Mouse (Mus musculus) cerebellum, adult 2 months (tissue): ENCODE data around the gene Sox9. TPM values are rescaled to one million over a fixed set of nuclear protein-coding genes. Genes with fewer than 3 reads are reported as not detected.

Experiments
- DNase-seq, 2 experiments: peaks; one replicate each; pipeline ENCODE4 v3.0.0; 2021
- H3K27ac ChIP-seq: fragments of 200-500 bp; 2 replicates; pipeline ENCODE4 v1.5.1; 2012; ENCODE audit warnings: low read length, control low read depth, inconsistent platforms; ENCODE audit not compliant: insufficient read depth
- H3K27me3 ChIP-seq: fragments of 200-500 bp; 2 replicates; pipeline ENCODE4 v1.6.1; 2012; ENCODE audit warnings: inconsistent platforms, mild to moderate bottlenecking, low read length, moderate library complexity; ENCODE audit not compliant: control insufficient read depth, insufficient read depth
- H3K4me1 ChIP-seq: fragments of 200-500 bp; 2 replicates; pipeline ENCODE4 v1.6.1; 2011; ENCODE audit warnings: low read length; ENCODE audit not compliant: control insufficient read depth, insufficient read depth
- H3K4me3 ChIP-seq: fragments of 200-500 bp; replicated peaks from 2 replicates; pipeline ENCODE3; 2011; ENCODE audit warnings: mild to moderate bottlenecking, low read depth, low read length, control low read depth; ENCODE audit not compliant: insufficient read depth
- CTCF ChIP-seq: fragments of 200-500 bp; IDR thresholded peaks from 2 replicates; pipeline ENCODE4 v1.5.1; 2011; ENCODE audit warnings: low read depth, mild to moderate bottlenecking, control low read depth, low read length, moderate library complexity, borderline replicate concordance; ENCODE audit not compliant: insufficient read depth
- POLR2A ChIP-seq: fragments of 200-500 bp; IDR thresholded peaks from 2 replicates; pipeline ENCODE4 v1.6.1; 2011; ENCODE audit warnings: low read length, control low read depth, borderline replicate concordance; ENCODE audit not compliant: insufficient read depth
- WGBS: fragments of 180-500 bp; shearing (Covaris S2); methylation state at CpG from one replicate; pipeline ENCODE4 v1.1.7; 2018; 5-methylcytosine and 5-hydroxymethylcytosine counted together
- polyA plus RNA-seq: library from polyadenylated mRNA; depleted of rRNA; stranded (reverse); fragments of >200 nt; gene quantifications from 2 replicates; pipeline ENCODE4 v1.2.3, GENCODE M21; 2012; rRNA removed

Sox9 gene
- polyA plus RNA-seq: 20.2 and 20.8 TPM in 2 replicates

DNA sequence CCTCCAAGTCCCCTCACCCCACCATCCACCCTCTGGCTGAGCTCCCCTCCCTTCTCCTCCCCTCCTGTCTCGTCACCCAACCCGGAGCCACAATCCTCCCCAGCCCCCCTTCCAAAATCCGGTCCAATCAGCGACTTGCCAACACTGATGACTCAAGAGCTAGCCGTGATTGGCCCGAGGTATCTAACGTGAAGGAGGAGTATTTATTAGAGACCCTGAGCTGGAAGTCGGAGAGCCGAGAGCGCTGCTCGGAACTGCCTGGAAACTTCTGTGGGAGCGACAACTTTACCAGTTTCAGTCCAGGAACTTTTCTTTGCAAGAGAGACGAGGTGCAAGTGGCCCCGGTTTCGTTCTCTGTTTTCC, at the start of gene Sox9:
Gene Sox9, plus strand, starts transcription at position 231 of the 363 bp plus-strand sequence.
- TF ChIP-seq POLR2A: peak; percentile 55; the same call in 1 of the 2 replicates
- TF ChIP-seq CTCF: no peak
- Histone ChIP-seq H3K27me3 (peaks cover 12% of the 10 kb centered on the region; the same call in 1 of the 2 replicates), H3K4me3 (peak within 1 kb of the TSS; percentile 33), H3K4me1 (peaks cover 3% of the 10 kb centered on the region; the same call in 1 of the 2 replicates), H3K27ac (no peak within 1 kb of the TSS)
- WGBS: under 1% methylated on average over 15 of the region's 15 CpGs
- peak; percentile 46 to 62 for DNase-seq

DNA sequence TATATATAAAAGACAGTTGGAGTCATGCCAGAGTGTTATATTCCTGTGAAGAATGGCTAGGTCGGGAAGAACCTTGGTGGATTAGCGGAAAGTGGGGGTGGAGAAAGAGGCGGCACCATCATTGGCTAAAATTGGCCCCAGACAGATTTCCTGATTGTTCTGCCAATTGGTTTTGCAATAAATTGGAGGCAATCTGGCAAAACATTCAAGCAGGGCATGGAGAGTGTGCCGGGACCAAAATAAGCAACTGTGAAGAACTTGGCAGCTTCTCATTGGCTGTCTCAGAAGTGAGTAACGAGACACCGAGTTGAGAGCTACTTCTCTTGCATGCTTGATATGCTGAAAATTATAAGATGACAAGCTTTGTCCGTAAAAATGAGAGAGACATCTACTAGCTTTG, 49.6 kb upstream of the Sox9 start:
- TF ChIP-seq POLR2A (no peak), CTCF (no peak)
- no peak overlapping the region for H3K4me3 ChIP-seq
- peak in 1 of 2 experiments; percentile 7 for DNase-seq
- H3K27me3 ChIP-seq: no peaks in the 10 kb centered on the region
- 26% methylated on average over 7 of the region's 7 CpGs for WGBS
- H3K27ac ChIP-seq: no peak overlapping the region
- H3K4me1 ChIP-seq: no peaks in the 10 kb centered on the region

DNA sequence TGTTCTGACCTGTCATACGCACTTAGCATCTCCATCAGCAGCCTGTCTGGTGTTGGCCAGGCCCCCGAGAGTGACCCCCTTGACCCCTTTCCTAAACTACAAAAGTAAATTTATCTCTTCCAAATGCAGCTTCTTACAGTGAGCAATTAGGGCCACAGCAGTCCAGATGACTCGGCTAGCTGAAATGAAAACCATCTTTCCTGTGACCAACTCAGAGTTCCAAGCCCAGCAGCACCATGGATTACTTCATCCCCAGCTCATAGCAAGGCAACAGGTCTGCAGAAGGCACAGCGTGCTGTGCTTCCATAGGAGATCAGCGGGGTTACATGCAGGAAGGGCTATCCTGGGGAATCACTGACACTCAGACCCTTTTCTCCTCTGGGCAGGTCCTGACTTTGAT, 45.0 kb upstream of the Sox9 start:
- TF ChIP-seq CTCF (no peak), POLR2A (no peak)
- Histone ChIP-seq H3K27ac (no peak overlapping the region), H3K4me1 (no peaks in the 10 kb centered on the region), H3K27me3 (no peaks in the 10 kb centered on the region), H3K4me3 (no peak overlapping the region)
- 79% methylated on average over 5 of the region's 5 CpGs for WGBS
- no peak for DNase-seq

DNA sequence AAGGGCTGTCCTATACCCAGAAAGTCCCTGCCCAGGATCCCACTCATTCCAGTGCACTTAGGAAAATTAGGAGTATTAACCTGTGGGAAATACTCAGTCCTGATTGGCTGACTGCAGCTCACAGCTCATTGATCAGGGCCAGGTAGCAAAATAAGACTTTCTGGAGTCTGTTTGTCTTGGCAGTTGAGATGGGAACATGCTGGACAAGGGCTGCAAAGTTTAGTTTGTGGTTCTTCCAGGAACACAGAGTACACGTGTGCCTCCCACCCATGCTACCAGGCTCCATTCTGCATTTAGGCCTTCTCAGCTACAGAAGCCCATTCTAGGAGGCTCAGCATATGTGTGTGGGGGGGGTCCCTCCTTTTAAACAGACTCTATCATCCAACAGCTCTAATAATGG, 42.3 kb upstream of the Sox9 start:
- Histone ChIP-seq H3K4me1 (no peaks in the 10 kb centered on the region), H3K27ac (no peak overlapping the region), H3K27me3 (no peaks in the 10 kb centered on the region), H3K4me3 (no peak overlapping the region)
- 100% methylated on average over 1 of the region's 1 CpGs for WGBS
- DNase-seq: no peak
- TF ChIP-seq CTCF (no peak), POLR2A (no peak)

DNA sequence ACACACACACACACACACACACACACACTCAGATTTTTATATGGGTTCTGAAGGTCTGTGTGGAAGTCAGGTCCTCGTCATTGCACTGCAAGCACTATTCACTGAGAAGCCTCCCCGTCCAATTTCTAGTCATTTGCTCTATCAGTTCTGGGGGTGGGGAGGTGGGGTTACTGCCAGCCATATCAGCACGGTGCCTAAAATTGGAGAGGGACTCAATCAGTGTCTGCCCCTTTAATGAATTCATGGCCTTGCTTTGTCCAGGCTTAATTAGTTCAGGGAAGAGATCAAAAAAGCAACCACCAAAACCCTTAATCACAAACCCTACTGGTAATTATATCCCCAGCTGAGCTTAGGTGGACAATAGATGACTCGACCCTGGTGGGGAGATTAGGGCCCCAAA, 25.5 kb upstream of the Sox9 start:
- TF ChIP-seq CTCF (no peak), POLR2A (no peak)
- no peak for DNase-seq
- no peak overlapping the region for H3K4me3 ChIP-seq
- no peaks in the 10 kb centered on the region for H3K27me3 ChIP-seq
- H3K4me1 ChIP-seq: no peaks in the 10 kb centered on the region
- H3K27ac ChIP-seq: no peak overlapping the region
- 36% methylated on average over 4 of the region's 4 CpGs for WGBS

DNA sequence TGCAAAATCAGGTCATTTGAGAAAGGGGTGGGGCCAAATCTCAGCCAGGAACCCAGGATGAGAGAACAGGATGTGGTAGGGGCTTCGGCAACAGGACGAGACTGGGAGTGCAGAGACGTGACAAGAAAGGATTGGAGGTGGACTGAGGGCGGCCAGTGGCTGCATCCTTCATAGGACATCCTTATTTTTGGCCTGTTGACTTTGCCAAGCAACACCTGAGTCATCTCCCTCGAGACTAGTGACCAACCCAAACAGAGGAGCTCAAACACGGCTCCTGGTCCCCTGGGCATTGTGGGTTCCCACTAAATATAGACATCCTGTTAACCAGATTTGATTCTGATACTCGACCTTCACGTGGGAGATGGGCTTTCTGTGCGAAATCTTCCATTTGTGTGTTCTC, 24.0 kb upstream of the Sox9 start:
- TF ChIP-seq POLR2A: no peak
- no peak for TF ChIP-seq CTCF
- no peak for DNase-seq
- WGBS: 71% methylated on average over 9 of the region's 9 CpGs
- Histone ChIP-seq H3K27ac (no peak overlapping the region), H3K27me3 (no peaks in the 10 kb centered on the region), H3K4me3 (no peak overlapping the region), H3K4me1 (no peaks in the 10 kb centered on the region)

DNA sequence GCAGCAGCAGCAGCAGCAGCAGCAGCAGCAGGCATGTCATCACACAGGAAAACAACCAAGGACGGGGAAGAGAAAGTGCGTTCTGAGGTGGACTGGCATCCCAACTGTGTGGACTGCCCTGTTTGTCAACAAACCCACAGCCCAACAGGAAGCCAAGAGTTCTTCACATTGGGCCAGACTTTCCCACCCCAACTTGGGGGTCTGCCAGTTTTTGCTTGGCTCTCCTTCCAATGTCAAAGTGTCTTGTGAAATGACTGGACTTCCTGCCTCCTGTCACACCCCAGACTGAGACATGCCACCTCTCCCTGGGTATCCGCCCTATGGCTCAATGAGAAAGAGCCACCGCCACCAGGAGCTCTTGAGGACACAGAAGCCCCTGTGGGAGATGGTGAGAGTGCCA, 15.1 kb upstream of the Sox9 start:
- H3K4me3 ChIP-seq: no peak overlapping the region
- no peaks in the 10 kb centered on the region for H3K27me3 ChIP-seq
- no peak for DNase-seq
- no peaks in the 10 kb centered on the region for H3K4me1 ChIP-seq
- 34% methylated on average over 4 of the region's 4 CpGs for WGBS
- no peak overlapping the region for H3K27ac ChIP-seq
- TF ChIP-seq POLR2A: no peak
- TF ChIP-seq CTCF: no peak

DNA sequence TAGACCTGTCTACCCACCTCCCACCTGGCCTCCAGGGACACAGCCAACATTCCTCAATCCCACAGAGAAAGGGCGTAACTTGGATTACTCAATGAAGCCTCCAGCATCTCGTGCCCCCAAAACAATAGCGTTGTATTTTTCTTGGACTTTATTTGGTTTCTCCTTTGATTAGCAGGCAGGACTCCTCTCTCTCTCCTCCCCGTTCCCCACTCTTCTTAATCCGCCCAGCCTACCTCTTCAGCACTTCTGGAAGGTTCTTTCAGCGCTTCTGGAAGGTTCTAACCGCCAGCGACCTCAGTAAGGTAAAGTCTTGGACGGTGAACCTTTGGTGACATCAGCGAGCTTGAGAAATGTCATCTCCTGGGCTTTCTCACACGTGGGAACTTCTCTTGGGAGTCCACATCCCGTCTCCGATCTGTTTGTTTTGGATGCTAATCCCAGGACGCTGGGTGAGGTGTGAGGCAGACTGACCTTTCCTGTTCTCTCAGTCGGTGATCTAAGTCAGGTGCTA, 14.4 kb upstream of the Sox9 start:
- H3K27ac ChIP-seq: no peak overlapping the region
- 86% methylated on average over 15 of the region's 15 CpGs for WGBS
- no peaks in the 10 kb centered on the region for H3K4me1 ChIP-seq
- H3K4me3 ChIP-seq: no peak overlapping the region
- no peak for TF ChIP-seq POLR2A
- no peak for TF ChIP-seq CTCF
- no peak for DNase-seq
- no peaks in the 10 kb centered on the region for H3K27me3 ChIP-seq
